Mouse (Mus musculus) intestine, embryonic 14.5 days (tissue): ENCODE measurements around the gene Fbxo42. TPM values are rescaled to one million over a fixed set of nuclear protein-coding genes. Genes with fewer than 3 reads are reported as not detected.
"Not testable (repeated sequence)": the region's sequence is repeated elsewhere in the genome, so short reads cannot be mapped to it uniquely, and the experiment has no call there.

Experiments
- ATAC-seq: fragments of 200-750 bp; cut with Nextera tagmentation; replicated peaks from 2 replicates; pipeline ENCODE4 v1.8.0; 2017; ENCODE audit warnings: low read depth, moderate number of reproducible peaks, moderate TSS enrichment, moderate library complexity; ENCODE audit not compliant: low FRiP score, low TSS enrichment
- DNase-seq: peaks from one replicate; pipeline ENCODE4 v3.0.0-alpha.2; 2018; ENCODE audit warnings: low spot score
- H3K27ac ChIP-seq: fragments of 300-500 bp; sonication (generic); 2 replicates; pipeline ENCODE4 v1.5.1; 2014; ENCODE audit warnings: low read depth, mild to moderate bottlenecking, control low read depth
- H3K27me3 ChIP-seq: fragments of 300-500 bp; sonication (generic); replicated peaks from 2 replicates; pipeline ENCODE4 v1.6.1; 2014; ENCODE audit warnings: low read length, control low read depth; ENCODE audit not compliant: control insufficient read depth, insufficient read depth
- H3K36me3 ChIP-seq: fragments of 300-500 bp; sonication (generic); 2 replicates; pipeline ENCODE4 v1.6.1; 2014; ENCODE audit warnings: low read length, control low read depth; ENCODE audit not compliant: control insufficient read depth, insufficient read depth
- H3K4me1 ChIP-seq: fragments of 300-500 bp; sonication (generic); replicated peaks from 2 replicates; pipeline ENCODE4 v1.6.1; 2014; ENCODE audit warnings: low read length, control low read depth, mixed read lengths; ENCODE audit not compliant: control insufficient read depth, insufficient read depth
- H3K4me2 ChIP-seq: fragments of 300-500 bp; sonication (generic); 2 replicates; pipeline ENCODE4 v1.6.1; 2014; ENCODE audit warnings: low read length
- H3K4me3 ChIP-seq: fragments of 300-500 bp; sonication (generic); 2 replicates; pipeline ENCODE4 v1.5.1; 2014; ENCODE audit warnings: low read depth, low read length, control low read depth, mixed read lengths
- H3K9ac ChIP-seq: fragments of 300-500 bp; sonication (generic); 2 replicates; pipeline ENCODE4 v1.6.1; 2014; ENCODE audit warnings: mild to moderate bottlenecking, low read length
- H3K9me3 ChIP-seq: fragments of 300-500 bp; sonication (generic); 2 replicates; pipeline ENCODE4 v1.6.1; 2016; ENCODE audit warnings: low read length, control low read depth; ENCODE audit not compliant: control insufficient read depth
- WGBS: fragments of 180-500 bp; shearing (Covaris S2); extraction: QIAGEN DNeasy Blood & Tissue Kit; methylation state at CpG from one replicate; pipeline ENCODE4 v1.1.7; 2014; 5-methylcytosine and 5-hydroxymethylcytosine counted together
- polyA plus RNA-seq: library from polyadenylated mRNA; unstranded; fragments of >200 nt; fragmentation: Nextera tagmentation; extraction: Ambion mirVana; gene quantifications from 2 replicates; pipeline ENCODE4 v1.2.1, GENCODE M21; 2014

Fbxo42 gene
- polyA plus RNA-seq, 1 experiment from 2014 or later, result 26.0 TPM

DNA sequence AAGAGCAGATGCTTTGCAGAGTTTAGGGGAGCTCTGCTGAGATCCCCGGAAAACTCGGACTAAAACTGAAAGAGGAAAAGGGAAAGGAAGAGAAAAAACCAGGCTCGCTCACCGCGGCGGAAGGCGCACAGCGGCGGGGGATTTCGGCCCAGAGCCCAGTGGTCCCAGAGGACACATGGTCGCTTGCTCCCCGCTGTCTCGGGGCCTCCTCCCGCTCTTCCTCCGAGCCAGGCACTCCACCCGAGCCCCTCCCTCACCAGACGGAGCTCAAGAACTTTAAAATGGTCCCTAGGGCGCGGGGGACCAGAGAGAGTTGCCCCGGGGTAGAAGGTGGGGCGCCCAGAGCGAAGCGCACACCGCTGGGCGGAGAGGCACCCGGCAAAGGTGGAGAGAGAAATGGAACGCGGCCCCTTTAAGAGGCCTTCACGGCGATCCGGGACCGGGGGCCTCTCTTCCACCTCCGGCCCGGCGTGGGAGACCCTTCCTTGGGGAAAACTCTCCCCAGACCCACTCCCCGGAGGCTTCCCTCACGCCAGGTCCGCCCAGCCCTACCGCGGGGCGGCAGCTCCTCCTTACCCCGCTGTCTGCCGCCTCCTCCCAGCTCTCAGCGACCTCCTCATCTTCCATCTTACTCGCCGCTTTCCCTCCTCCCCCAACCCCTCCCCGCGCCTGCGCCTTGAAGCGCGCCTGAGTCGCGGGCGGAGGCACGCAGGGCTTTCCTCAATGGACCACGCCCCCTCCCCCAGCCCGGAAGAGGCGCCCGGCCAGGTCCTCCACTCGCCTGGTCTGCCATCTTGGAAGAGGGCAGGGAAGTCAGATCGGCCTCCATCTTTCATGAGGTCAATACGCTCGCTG lies 8.4 kb upstream of the Fbxo42 start, which contains the start of gene Szrd1:
Gene Szrd1, minus strand, starts transcription at position 660 of the 855 bp plus-strand sequence.
- H3K36me3 ChIP-seq, result no peaks in the 10 kb centered on the region
- H3K27me3 ChIP-seq, result no peaks in the 10 kb centered on the region
- peak within 1 kb of the TSS; percentile 95 for H3K27ac ChIP-seq
- peak within 1 kb of the TSS; percentile 84 for H3K9ac ChIP-seq
- H3K4me2 ChIP-seq, result peak within 1 kb of the TSS; percentile 88
- H3K9me3 ChIP-seq, result no peaks in the 10 kb centered on the region
- peaks cover 33% of the 10 kb centered on the region for H3K4me1 ChIP-seq
- peak within 1 kb of the TSS; percentile 88 for H3K4me3 ChIP-seq
- ATAC-seq (peak; percentile 91), DNase-seq (peak; percentile 98)
- under 1% methylated on average over 60 of the region's 63 CpGs for WGBS

DNA sequence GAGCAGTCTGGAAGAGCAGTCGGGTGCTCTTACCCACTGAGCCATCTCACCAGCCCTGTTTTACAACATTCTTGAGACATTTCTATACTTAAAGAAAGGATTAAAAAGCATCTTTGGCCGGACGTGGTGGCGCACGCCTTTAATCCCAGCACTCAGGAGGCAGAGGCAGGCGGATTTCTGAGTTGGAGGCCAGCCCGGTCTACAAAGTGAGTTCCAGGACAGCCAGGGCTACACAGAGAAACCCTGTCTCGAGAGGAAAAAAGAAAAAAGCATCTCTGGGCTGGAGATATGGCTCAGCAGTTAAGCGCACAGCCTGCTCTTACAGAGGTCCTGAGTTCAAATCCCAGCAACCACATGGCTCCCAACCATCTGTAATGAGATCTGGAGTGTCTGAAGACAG lies 7.4 kb upstream of the Fbxo42 start:
- H3K4me3 ChIP-seq, H3K36me3 ChIP-seq, H3K27ac ChIP-seq, H3K4me2 ChIP-seq, H3K9ac ChIP-seq, H3K9me3 ChIP-seq, H3K27me3 ChIP-seq, ATAC-seq, DNase-seq: not testable (repeated sequence)
- WGBS, result 92% methylated on average over 9 of the region's 9 CpGs
- H3K4me1 ChIP-seq, result peaks cover 23% of the 10 kb centered on the region

DNA sequence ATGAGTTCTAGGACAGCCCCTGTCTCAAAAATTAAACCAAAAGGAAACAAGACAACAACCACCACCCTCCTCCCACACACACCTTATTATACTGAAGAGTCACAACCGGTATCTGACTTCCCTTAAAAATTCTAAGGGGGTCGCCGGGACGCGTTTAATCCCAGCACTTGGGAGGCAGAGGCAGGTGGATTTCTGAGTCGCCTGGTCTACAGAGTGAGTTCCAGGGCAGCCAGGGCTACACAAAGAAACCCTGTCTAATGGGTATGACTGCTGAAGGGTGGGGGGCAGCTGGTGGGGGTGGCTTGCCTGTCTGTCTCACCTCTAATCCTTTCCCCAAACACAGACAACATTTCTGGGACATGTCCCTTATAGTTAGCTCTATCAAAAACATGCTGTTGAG lies 6.7 kb upstream of the Fbxo42 start:
- no peak for DNase-seq
- Histone ChIP-seq H3K4me3 (no peak overlapping the region), H3K27ac (no peak overlapping the region), H3K9me3 (no peaks in the 10 kb centered on the region), H3K9ac (no peak overlapping the region), H3K4me1 (peaks cover 21% of the 10 kb centered on the region), H3K36me3 (no peaks in the 10 kb centered on the region), H3K4me2 (no peak overlapping the region), H3K27me3 (no peaks in the 10 kb centered on the region)
- no peak for ATAC-seq
- 93% methylated on average over 6 of the region's 6 CpGs for WGBS

DNA sequence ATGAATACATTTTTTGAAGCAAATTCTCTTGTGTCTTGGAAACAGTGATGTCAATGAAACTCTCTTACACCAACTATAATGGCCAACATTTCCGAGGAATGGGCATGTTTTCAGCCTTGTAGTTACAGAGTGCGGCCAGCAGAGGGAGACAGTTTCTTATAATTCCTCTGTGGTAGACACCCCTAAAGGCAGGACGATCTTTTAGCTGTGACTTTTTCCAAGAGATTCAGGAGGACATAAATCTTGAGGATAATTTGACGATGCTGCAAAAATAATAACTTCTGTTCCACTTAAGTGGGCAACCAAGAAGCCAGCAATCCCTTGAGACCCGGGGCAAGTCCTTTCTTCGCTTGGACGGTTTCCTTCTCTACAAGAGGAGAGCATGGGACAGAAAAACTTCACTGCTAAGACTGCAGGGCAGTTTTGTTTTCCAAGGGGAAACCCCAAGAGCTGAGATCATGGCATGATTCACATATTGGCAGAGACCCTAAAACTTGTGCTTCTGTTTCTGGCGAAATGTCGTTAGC lies 5.4 kb upstream of the Fbxo42 start:
- DNase-seq (peak; percentile 85), ATAC-seq (no peak)
- Histone ChIP-seq H3K4me1 (peaks cover 16% of the 10 kb centered on the region), H3K9ac (0 out of 2 replicates have a peak overlapping the region, but pooled peaks have one; percentile 27), H3K9me3 (no peaks in the 10 kb centered on the region), H3K36me3 (no peaks in the 10 kb centered on the region), H3K4me2 (peak overlapping the region; percentile 21), H3K27me3 (no peaks in the 10 kb centered on the region), H3K27ac (no peak overlapping the region), H3K4me3 (no peak overlapping the region)
- 31% methylated on average over 9 of the region's 9 CpGs for WGBS

DNA sequence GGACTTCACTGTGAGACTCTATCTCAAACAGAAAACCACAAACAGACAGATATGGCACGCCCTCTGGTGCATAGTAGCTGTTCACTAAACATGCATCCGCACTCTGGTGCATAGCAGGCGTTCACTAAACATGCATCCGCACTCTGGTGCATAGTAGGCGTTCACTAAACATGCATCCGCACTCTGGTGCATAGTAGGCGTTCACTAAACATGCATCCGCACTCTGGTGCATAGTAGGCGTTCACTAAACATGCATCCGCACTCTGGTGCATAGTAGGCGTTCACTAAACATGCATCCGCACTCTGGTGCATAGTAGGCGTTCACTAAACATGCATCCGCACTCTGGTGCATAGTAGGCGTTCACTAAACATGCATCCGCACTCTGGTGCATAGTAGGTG lies 2.6 kb upstream of the Fbxo42 start:
- DNase-seq, H3K36me3 ChIP-seq, H3K27me3 ChIP-seq, H3K9ac ChIP-seq, H3K4me2 ChIP-seq, H3K4me3 ChIP-seq, ATAC-seq, H3K4me1 ChIP-seq, H3K27ac ChIP-seq, H3K9me3 ChIP-seq: not testable (repeated sequence)
- 87% methylated on average over 8 of the region's 16 CpGs for WGBS

DNA sequence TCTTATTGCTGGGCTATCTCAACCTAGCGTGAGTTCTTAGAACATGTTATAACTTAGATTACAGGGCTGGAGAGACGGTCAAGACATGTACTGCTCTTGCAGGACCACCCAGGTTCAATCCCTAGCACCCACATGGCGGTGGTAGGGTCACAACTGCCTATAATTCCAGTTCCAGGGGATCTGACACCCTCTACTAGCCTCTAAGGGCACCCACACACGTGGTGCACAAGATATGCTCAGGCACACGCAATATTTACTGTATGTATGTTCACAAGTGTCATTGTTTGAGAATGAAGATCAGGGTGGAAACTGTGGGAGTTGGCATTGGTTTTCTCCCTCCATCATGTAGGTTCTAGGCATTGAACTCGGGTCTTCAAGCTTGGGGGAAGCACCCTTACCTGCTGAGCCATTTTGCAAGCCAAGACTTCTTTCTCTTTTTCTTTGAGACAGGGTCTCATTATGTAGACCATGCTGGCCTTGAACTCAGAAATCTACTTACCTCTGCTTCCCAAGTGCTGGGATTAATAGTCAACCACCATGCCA lies 1.2 kb upstream of the Fbxo42 start:
- Histone ChIP-seq H3K9me3 (no peaks in the 10 kb centered on the region), H3K27ac (no peak overlapping the region; the same call in 1 of the 2 replicates), H3K4me2 (peak overlapping the region; percentile 82), H3K36me3 (no peaks in the 10 kb centered on the region), H3K4me3 (no peak overlapping the region), H3K4me1 (peaks cover 7% of the 10 kb centered on the region), H3K27me3 (no peaks in the 10 kb centered on the region), H3K9ac (no peak overlapping the region)
- no peak for DNase-seq
- no peak for ATAC-seq
- WGBS, result 96% methylated on average over 6 of the region's 6 CpGs

DNA sequence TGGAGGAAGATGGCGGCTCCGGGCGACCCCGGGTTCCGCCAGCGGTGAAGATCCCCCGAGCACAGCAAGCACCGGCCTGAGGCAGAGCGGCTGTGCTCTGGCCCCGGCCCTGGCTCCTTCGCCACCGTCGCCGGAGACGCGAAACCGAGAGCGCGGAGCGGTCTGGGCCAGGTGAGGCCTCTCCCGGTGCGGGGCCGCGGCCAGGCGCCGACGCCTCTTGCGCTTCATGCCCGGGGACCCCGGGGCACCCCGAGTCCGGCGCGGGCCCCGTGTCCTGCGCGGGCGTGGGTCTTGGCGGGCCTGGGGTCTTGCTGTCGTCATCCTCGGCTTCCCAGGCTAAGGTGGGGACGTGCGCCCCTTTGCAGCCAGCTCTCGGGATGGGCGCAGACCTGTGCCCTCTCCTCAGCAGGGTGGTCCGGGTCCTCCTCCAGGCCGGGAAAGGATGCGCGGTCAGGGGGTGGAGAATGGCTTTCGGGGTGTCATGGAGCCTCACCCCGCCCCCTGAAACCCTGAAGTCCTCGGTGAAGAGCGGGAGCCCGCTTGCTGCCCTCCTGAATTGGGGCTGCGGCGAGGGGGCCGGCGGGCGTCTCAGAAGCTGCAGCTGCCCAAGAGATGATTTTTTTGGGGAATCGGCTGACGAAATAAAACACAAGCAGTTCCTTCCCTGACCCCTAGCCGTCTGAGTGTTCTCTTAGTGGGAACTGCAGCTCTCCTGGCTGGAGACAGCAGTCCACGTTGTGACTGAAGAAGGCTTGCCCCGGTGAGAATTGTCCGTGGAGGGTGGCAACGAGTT lies 492 bp downstream of the Fbxo42 start:
- Histone ChIP-seq H3K27ac (peak overlapping the region; percentile 97), H3K4me1 (peaks cover 7% of the 10 kb centered on the region), H3K27me3 (no peaks in the 10 kb centered on the region), H3K9ac (peak overlapping the region; percentile 78), H3K36me3 (no peaks in the 10 kb centered on the region), H3K9me3 (no peaks in the 10 kb centered on the region), H3K4me3 (peak overlapping the region; percentile 68), H3K4me2 (peak overlapping the region; percentile 82)
- ATAC-seq (peak; percentile 83), DNase-seq (peak; percentile 79)
- WGBS, result under 1% methylated on average over 57 of the region's 66 CpGs

DNA sequence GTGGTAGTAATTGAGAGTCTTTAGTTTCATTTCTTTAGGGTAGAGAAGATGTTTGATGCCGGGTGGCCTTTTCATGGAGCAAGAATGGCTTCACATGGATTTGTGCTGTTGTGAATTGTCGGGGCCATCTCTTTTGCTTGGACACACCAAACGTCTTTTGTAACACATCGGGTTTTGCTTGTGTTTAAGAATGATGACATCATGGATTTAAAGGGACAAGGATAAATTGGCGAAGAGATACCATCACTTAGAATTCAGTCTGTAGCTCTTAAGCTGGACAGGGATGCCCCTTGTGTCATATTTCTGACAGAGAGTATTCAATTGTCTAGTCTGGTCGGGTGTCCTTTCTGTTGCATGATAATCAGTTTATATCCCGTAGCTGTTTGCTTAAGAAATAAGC lies 1.4 kb downstream of the Fbxo42 start:
- Histone ChIP-seq H3K4me3 (peak overlapping the region; percentile 68), H3K4me2 (peak overlapping the region; percentile 82)
- 26% methylated on average over 7 of the region's 7 CpGs for WGBS

More for the DNA sequence above, 1.4 kb downstream of the Fbxo42 start:
- H3K9ac ChIP-seq, result peak overlapping the region; percentile 78
- peaks cover 8% of the 10 kb centered on the region for H3K4me1 ChIP-seq
- DNase-seq (no peak), ATAC-seq (no peak)
- no peaks in the 10 kb centered on the region for H3K36me3 ChIP-seq
- no peaks in the 10 kb centered on the region for H3K9me3 ChIP-seq
- no peaks in the 10 kb centered on the region for H3K27me3 ChIP-seq
- H3K27ac ChIP-seq, result no peak overlapping the region
